Mouse (Mus musculus): ENCODE measurements around the gene Shisa8.

- TF ChIP-seq CTCF (IDR thresholded peaks at IDR 0.05; ENCODE audit: control insufficient read depth, insufficient read depth, insufficient read length), result no peak
- no peak for TF ChIP-seq CEBPB (IDR thresholded peaks at IDR 0.05; ENCODE audit: low read depth)
- no peak for TF ChIP-seq MAX (IDR thresholded peaks at IDR 0.05)
These were observed 23.0 kb upstream of the Shisa8 start for GRCm38 (mm10) chr15:82235661-82236060.
